Mouse (Mus musculus) layer of hippocampus, postnatal 14 days (tissue): ENCODE data around the gene Orm2. TPM values are rescaled to one million over a fixed set of nuclear protein-coding genes. Genes with fewer than 3 reads are reported as not detected.
A peak's percentile ranks its signal among the peaks of the same experiment; 100 is the strongest.

Source experiments
- DNase-seq, 2 experiments: peaks; one replicate each; pipeline ENCODE4 v3.0.0; 2021 to 2022; ENCODE audit warnings: low spot score in 2 of 2, mixed read lengths in 1 of 2
- total RNA-seq, 2 experiments: library from RNA; stranded (reverse); gene quantifications; 2 replicates each; pipeline ENCODE4 v1.2.3; 2021

Orm2 gene
- total RNA-seq, 2 experiments from 2014 or later = not detected

GRCm38 (mm10) chr4:63404205-63404604, 42.0 kb downstream of the Orm2 start:
- DNase-seq = no peak

- DNase-seq = no peak
These were observed 42.8 kb downstream of the Orm2 start for GRCm38 (mm10) chr4:63405051-63405450.

DNA sequence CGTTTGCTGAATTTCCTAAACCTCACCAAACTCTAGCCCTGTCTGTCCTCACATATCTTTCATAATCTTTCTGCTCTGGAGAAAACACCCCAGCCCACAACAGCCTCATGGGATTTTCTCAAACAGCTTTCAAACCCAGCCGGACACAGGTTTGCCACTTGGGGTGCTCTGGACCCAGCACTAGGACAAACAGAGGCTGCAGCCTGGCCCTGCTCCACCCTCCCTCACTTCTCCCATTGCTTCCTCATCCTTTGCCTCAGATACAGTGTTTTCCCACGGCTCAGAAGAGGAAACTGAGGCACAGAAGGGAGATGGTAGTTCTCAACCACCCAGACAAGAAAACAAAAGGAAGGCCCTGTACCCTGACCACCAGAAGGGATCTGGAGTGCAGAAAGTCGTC, 43.4 kb downstream of the Orm2 start:
- no peak for DNase-seq

DNA sequence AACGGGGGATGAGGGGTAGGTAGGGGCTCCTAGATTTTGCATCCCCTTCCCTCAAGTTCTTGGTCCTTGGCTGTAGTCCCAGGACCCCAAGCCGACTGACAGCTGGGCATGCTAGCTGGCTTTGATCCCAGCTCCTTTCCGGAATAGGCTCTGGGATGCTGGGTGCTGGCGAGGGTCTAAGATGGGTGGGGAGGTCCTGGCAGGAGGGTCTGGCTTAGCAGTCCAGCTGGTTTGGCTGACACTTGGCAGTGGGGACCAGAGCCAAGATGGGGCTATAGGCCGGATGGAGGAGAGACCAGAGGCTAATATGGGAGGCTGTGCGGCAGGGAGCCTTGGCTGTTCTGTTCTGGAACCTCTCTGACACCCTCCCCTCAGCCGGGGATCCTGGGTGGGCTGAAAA, 46.0 kb downstream of the Orm2 start:
- peak in 1 of 2 experiments; percentile 48 for DNase-seq

- peak; percentile 61 to 66 for DNase-seq
These were observed 46.4 kb downstream of the Orm2 start for GRCm38 (mm10) chr4:63408649-63409048.

DNA sequence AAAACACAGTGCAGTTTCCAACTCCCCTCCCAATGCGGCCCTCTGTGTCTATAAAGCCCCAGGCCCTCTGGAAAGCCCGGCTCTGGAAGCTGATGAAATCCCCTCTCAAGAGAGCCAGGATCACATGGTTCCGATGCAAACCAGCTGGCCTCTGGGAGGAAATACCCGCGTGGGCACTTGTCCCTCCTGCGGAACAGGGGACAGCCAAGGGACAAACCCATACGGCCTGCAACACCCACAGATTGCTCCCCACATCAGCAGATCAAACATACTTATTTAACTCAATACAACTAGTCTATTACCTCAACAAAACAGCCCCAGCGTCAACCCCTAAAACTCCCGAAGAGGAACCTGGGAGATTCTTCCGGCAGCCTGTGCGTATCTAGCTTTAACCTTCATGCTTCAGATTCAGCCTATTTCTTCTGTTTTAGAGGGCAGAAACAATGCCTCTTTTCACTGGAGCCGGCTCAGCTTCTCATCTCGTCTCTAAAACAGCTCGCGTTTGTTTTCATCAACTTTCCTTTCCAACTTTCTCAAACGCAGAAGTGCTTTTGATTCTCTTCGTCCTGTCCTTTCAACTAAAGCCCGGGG, 47.2 kb downstream of the Orm2 start:
- DNase-seq = no peak

DNA sequence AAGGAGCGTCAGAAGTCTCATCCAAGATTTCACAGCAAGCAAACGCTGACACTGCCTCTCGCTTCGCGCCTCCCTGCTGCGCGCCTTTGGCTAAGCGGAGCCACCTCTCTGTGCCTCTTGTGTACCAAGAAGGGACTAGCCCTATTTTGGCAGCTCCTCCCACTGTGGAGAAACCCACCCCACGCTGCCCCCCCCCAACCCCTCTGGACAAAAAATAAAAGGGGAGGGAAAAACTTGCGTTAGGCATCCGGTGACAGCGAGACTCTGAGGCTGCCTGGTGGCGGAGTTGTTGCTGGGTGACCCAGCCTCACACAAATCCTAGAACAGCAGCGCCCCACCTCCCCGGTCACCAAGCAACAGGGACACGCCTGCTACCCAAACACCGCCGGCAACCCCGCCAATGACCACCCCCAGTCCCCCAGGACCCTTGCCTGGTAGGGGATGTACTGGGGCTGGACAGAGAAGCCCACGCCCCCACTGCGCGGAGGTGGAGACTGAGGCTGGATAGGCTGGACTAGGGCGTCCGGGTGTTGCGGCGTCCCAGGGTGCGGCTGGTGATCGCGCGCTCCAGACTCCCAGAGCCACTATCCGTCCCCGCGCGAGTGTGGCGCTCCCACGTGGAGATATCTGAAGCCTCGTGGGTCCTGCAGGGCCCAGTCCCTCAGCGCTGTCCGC, 47.8 kb downstream of the Orm2 start:
- peak in 1 of 2 experiments; percentile 57 for DNase-seq

- peak; percentile 91 to 94 for DNase-seq
These were observed 48.3 kb downstream of the Orm2 start for GRCm38 (mm10) chr4:63410583-63410934.

GRCm38 (mm10) chr4:63411222-63411621, 49.0 kb downstream of the Orm2 start:
- DNase-seq = no peak

GRCm38 (mm10) chr4:63414951-63415350, 52.7 kb downstream of the Orm2 start:
- DNase-seq = no peak

Other genes with a start within 250 kb of the Orm2 start
- gene Ambp, start 207.7 kb upstream of the Orm2 start, total RNA-seq = not detected
- gene Kif12, start 190.3 kb upstream of the Orm2 start, total RNA-seq = not detected
- gene Col27a1, start 148.4 kb upstream of the Orm2 start, total RNA-seq = 1 to 10 TPM; 3.1 to 3.8 TPM
- not detected for gene Orm1, start 17.9 kb upstream of the Orm2 start, total RNA-seq
- not detected for gene Orm3, start 6.3 kb upstream of the Orm2 start, total RNA-seq
- gene Akna, start 40.9 kb downstream of the Orm2 start, total RNA-seq = 1 to 10 TPM; 4.4 to 4.6 TPM
- gene Whrn, start 133.5 kb downstream of the Orm2 start, total RNA-seq = 10 to 100 TPM; 24.9 to 26.6 TPM
- 100 to 1,000 TPM; 132 to 142 TPM for gene Atp6v1g1, start 182.3 kb downstream of the Orm2 start, total RNA-seq
- gene Tmem268, start 196.3 kb downstream of the Orm2 start, total RNA-seq = 1 to 10 TPM; 6.9 to 8.8 TPM
- not detected for gene Gm11213, start 242.8 kb downstream of the Orm2 start, total RNA-seq